Mouse (Mus musculus): ENCODE results near the gene Baz2b. TPM values are rescaled to one million over a fixed set of nuclear protein-coding genes. Genes with fewer than 3 reads are reported as not detected.

Baz2b gene
- polyA plus RNA-seq, 1 experiment from 2014 or later = 33.8 TPM

GRCm38 (mm10) chr2:60181696-60182095, 27.9 kb downstream of the Baz2b start:
- TF ChIP-seq CTCF (IDR thresholded peaks at IDR 0.05; ENCODE audit: low read depth) = peak; percentile 36; the same call in 1 of the 2 replicates
- Histone ChIP-seq H3K4me3 (ENCODE audit: low read depth, low read length) (no peak overlapping the region), H3K36me3 (ENCODE audit: control insufficient read depth, insufficient read depth) (no peaks in the 10 kb centered on the region), H3K4me2 (replicated peaks; ENCODE audit: low read depth) (no peak overlapping the region), H3K4me1 (replicated peaks; ENCODE audit: control insufficient read depth, insufficient read depth, low read length) (no peaks in the 10 kb centered on the region), H3K9me3 (ENCODE audit: control insufficient read depth) (no peaks in the 10 kb centered on the region), H3K27ac (ENCODE audit: low read depth, low read length) (no peak overlapping the region), H3K27me3 (replicated peaks; ENCODE audit: control insufficient read depth, insufficient read depth, low read length) (no peaks in the 10 kb centered on the region), H3K9ac (ENCODE audit: low read depth, low read length) (no peak overlapping the region)
- no peak for ATAC-seq
- WGBS = 37% methylated on average over 2 of the region's 2 CpGs

- WGBS = 93% methylated on average over 3 of the region's 3 CpGs
- no peak overlapping the region for H3K9ac ChIP-seq (ENCODE audit: low read depth, low read length)
- no peak overlapping the region for H3K27ac ChIP-seq (ENCODE audit: low read depth, low read length)
- no peaks in the 10 kb centered on the region for H3K9me3 ChIP-seq (ENCODE audit: control insufficient read depth)
- no peaks in the 10 kb centered on the region for H3K36me3 ChIP-seq (ENCODE audit: control insufficient read depth, insufficient read depth)
- no peaks in the 10 kb centered on the region for H3K4me1 ChIP-seq (replicated peaks; ENCODE audit: control insufficient read depth, insufficient read depth, low read length)
- no peak for TF ChIP-seq CTCF (IDR thresholded peaks at IDR 0.05; ENCODE audit: low read depth)
- H3K27me3 ChIP-seq (replicated peaks; ENCODE audit: control insufficient read depth, insufficient read depth, low read length) = no peaks in the 10 kb centered on the region
- ATAC-seq = no peak
- no peak overlapping the region for H3K4me3 ChIP-seq (ENCODE audit: low read depth, low read length)
- no peak overlapping the region for H3K4me2 ChIP-seq (replicated peaks; ENCODE audit: low read depth)
Observed at GRCm38 (mm10) chr2:60177490-60177889, 32.1 kb downstream of the Baz2b start.

GRCm38 (mm10) chr2:60176087-60176486, 33.6 kb downstream of the Baz2b start:
- no peaks in the 10 kb centered on the region for H3K9me3 ChIP-seq (ENCODE audit: control insufficient read depth)

GRCm38 (mm10) chr2:60175078-60175477, 34.6 kb downstream of the Baz2b start:
- H3K27me3 ChIP-seq (replicated peaks; ENCODE audit: control insufficient read depth, insufficient read depth, low read length) = no peaks in the 10 kb centered on the region
- H3K9me3 ChIP-seq (ENCODE audit: control insufficient read depth) = no peaks in the 10 kb centered on the region
- H3K4me1 ChIP-seq (replicated peaks; ENCODE audit: control insufficient read depth, insufficient read depth, low read length) = no peaks in the 10 kb centered on the region
- ATAC-seq = no peak
- H3K4me3 ChIP-seq (ENCODE audit: low read depth, low read length) = no peak overlapping the region
- H3K9ac ChIP-seq (ENCODE audit: low read depth, low read length) = no peak overlapping the region
- no peak overlapping the region for H3K27ac ChIP-seq (ENCODE audit: low read depth, low read length)
- H3K36me3 ChIP-seq (ENCODE audit: control insufficient read depth, insufficient read depth) = no peaks in the 10 kb centered on the region
- no peak for TF ChIP-seq CTCF (IDR thresholded peaks at IDR 0.05; ENCODE audit: low read depth)
- WGBS = 92% methylated on average over 2 of the region's 4 CpGs
- H3K4me2 ChIP-seq (replicated peaks; ENCODE audit: low read depth) = no peak overlapping the region

More at GRCm38 (mm10) chr2:60176087-60176486, 33.6 kb downstream of the Baz2b start:
- Histone ChIP-seq H3K4me1 (replicated peaks; ENCODE audit: control insufficient read depth, insufficient read depth, low read length) (no peaks in the 10 kb centered on the region), H3K4me3 (ENCODE audit: low read depth, low read length) (no peak overlapping the region), H3K4me2 (replicated peaks; ENCODE audit: low read depth) (no peak overlapping the region), H3K27ac (ENCODE audit: low read depth, low read length) (no peak overlapping the region), H3K36me3 (ENCODE audit: control insufficient read depth, insufficient read depth) (no peaks in the 10 kb centered on the region), H3K27me3 (replicated peaks; ENCODE audit: control insufficient read depth, insufficient read depth, low read length) (no peaks in the 10 kb centered on the region), H3K9ac (ENCODE audit: low read depth, low read length) (no peak overlapping the region)
- TF ChIP-seq CTCF (IDR thresholded peaks at IDR 0.05; ENCODE audit: low read depth) = no peak
- ATAC-seq = no peak
- 75% methylated on average over 5 of the region's 5 CpGs for WGBS

- TF ChIP-seq CTCF (IDR thresholded peaks at IDR 0.05; ENCODE audit: low read depth) = no peak
Observed at GRCm38 (mm10) chr2:60173595-60173994, 36.0 kb downstream of the Baz2b start.

GRCm38 (mm10) chr2:60173190-60173589, 36.4 kb downstream of the Baz2b start:
- Histone ChIP-seq H3K27me3 (replicated peaks; ENCODE audit: control insufficient read depth, insufficient read depth, low read length) (no peaks in the 10 kb centered on the region), H3K36me3 (ENCODE audit: control insufficient read depth, insufficient read depth) (no peaks in the 10 kb centered on the region), H3K9ac (ENCODE audit: low read depth, low read length) (no peak overlapping the region), H3K9me3 (ENCODE audit: control insufficient read depth) (no peaks in the 10 kb centered on the region), H3K4me1 (replicated peaks; ENCODE audit: control insufficient read depth, insufficient read depth, low read length) (no peaks in the 10 kb centered on the region), H3K4me2 (replicated peaks; ENCODE audit: low read depth) (no peak overlapping the region), H3K27ac (ENCODE audit: low read depth, low read length) (no peak overlapping the region), H3K4me3 (ENCODE audit: low read depth, low read length) (no peak overlapping the region)
- ATAC-seq = no peak
- WGBS = 66% methylated on average over 3 of the region's 3 CpGs
- 0 out of 2 replicates have a peak, but pooled peaks have one; percentile 6 for TF ChIP-seq CTCF (IDR thresholded peaks at IDR 0.05; ENCODE audit: low read depth)

More at GRCm38 (mm10) chr2:60173595-60173994, 36.0 kb downstream of the Baz2b start:
- H3K4me1 ChIP-seq (replicated peaks; ENCODE audit: control insufficient read depth, insufficient read depth, low read length) = no peaks in the 10 kb centered on the region
- ATAC-seq = no peak
- no peaks in the 10 kb centered on the region for H3K36me3 ChIP-seq (ENCODE audit: control insufficient read depth, insufficient read depth)
- H3K4me3 ChIP-seq (ENCODE audit: low read depth, low read length) = no peak overlapping the region
- H3K27ac ChIP-seq (ENCODE audit: low read depth, low read length) = no peak overlapping the region
- WGBS = 93% methylated on average over 4 of the region's 4 CpGs
- no peaks in the 10 kb centered on the region for H3K9me3 ChIP-seq (ENCODE audit: control insufficient read depth)
- H3K9ac ChIP-seq (ENCODE audit: low read depth, low read length) = no peak overlapping the region
- no peaks in the 10 kb centered on the region for H3K27me3 ChIP-seq (replicated peaks; ENCODE audit: control insufficient read depth, insufficient read depth, low read length)
- H3K4me2 ChIP-seq (replicated peaks; ENCODE audit: low read depth) = no peak overlapping the region

- H3K36me3 ChIP-seq (ENCODE audit: control insufficient read depth, insufficient read depth) = no peaks in the 10 kb centered on the region
- TF ChIP-seq CTCF (IDR thresholded peaks at IDR 0.05; ENCODE audit: low read depth) = no peak
- H3K4me1 ChIP-seq (replicated peaks; ENCODE audit: control insufficient read depth, insufficient read depth, low read length) = no peaks in the 10 kb centered on the region
- no peak overlapping the region for H3K27ac ChIP-seq (ENCODE audit: low read depth, low read length)
- H3K9ac ChIP-seq (ENCODE audit: low read depth, low read length) = no peak overlapping the region
- H3K9me3 ChIP-seq (ENCODE audit: control insufficient read depth) = no peaks in the 10 kb centered on the region
- no peak for ATAC-seq
- no peak overlapping the region for H3K4me3 ChIP-seq (ENCODE audit: low read depth, low read length)
- no peaks in the 10 kb centered on the region for H3K27me3 ChIP-seq (replicated peaks; ENCODE audit: control insufficient read depth, insufficient read depth, low read length)
- 91% methylated on average over 2 of the region's 2 CpGs for WGBS
- no peak overlapping the region for H3K4me2 ChIP-seq (replicated peaks; ENCODE audit: low read depth)
Observed at GRCm38 (mm10) chr2:60172531-60172914, 37.1 kb downstream of the Baz2b start.
